Mouse (Mus musculus) gonadal fat pad, adult 2 months (tissue): ENCODE measurements around the gene Ttc28. TPM values are rescaled to one million over a fixed set of nuclear protein-coding genes. Genes with fewer than 3 reads are reported as not detected.

Experiments used
- DNase-seq: peaks from one replicate; pipeline ENCODE4 v3.0.0-alpha.2; 2012; ENCODE audit warnings: low read depth
- polyA plus RNA-seq: library from polyadenylated mRNA; depleted of rRNA; stranded (reverse); fragments of >200 nt; gene quantifications from 2 replicates; pipeline ENCODE4 v1.2.3, GENCODE M21; 2012

Gene Ttc28
- polyA plus RNA-seq, 1 experiment = 10.1 TPM

DNA sequence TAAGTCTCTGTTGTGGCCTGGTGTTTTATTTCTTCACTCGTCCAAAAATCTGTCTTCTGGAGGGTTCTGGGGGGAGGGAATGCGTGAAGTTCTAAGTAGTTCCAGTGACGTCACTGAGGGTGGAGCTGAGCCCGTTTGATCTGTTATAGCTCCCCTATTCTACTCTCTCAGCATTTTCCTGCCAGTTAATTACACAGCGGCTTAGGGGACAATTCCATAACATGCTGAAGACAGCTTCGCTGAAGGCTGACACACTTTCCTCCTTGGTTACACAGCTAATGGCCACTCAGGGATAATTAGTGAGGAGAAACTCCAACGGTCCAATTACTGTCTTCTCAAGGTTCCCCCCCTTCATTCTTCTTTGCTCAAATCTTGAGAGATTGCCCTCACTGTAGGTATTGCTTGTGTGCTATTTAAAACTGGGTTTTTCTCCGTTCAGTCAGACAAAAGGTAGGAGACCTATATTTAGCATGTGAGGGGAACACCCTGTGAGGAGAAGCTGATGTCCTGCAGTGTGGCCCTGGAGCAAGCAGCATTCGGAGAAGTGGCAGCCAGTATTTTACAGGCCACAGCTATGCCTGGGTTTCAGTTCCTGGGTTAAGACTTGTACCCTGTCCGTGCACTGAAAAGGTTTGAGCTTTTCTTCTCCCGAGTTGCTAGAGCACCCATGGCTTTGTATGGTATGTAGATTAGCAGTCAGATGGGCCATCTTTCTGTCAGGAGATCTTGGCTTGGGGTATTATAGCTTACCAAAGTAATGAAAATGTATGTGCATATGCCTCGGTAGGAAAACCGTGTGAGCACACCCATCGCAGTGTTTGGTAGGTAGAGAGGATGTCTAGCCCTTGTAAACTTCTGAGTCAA, 126.9 kb downstream of the Ttc28 start:
- no peak for DNase-seq

DNA sequence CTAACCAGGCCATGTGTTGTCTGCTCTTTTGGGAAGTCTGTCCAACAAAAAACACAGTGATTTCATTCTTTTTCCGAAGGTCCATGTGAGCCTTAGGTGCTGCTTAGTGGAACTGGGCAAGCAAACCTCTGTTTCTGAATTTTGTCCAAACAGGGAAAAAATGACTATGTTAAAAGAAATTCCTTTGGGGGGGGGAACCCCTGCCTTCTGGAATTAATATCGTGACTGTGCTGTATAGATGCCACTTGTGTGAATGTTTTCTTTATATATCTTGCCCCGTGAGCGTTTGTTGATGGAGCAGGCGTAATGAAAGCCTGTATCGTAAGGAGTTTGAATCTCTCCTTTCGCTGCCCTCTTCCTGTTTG, 127.5 kb downstream of the Ttc28 start:
- no peak for DNase-seq

- DNase-seq = no peak
Observed at GRCm38 (mm10) chr5:111007900-111008299, 128.3 kb downstream of the Ttc28 start.

- DNase-seq = no peak
Observed at GRCm38 (mm10) chr5:111008431-111008830, 128.8 kb downstream of the Ttc28 start.

DNA sequence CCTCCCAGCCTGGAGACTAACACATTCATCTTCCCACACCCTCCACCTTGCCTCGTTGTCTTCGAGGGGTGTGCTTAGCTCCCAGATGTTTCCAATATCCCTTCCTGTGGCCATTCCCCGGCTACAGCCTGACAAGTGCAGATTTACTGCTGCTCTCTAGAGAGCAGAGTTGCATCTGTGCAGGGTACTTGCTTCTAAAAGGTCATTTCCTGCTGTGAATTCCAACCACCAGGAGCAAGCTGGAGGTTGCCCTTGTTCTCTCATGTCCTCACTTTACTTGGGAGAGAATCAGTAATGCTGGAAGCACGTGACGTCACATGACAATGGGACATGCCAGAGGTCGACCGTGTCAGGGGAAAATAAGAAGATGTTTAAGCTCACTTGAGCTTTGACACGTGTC, 131.7 kb downstream of the Ttc28 start:
- DNase-seq = no peak

GRCm38 (mm10) chr5:111012064-111012463, 132.5 kb downstream of the Ttc28 start:
- no peak for DNase-seq

- DNase-seq = no peak
Observed at GRCm38 (mm10) chr5:111012587-111012986, 133.0 kb downstream of the Ttc28 start.

DNA sequence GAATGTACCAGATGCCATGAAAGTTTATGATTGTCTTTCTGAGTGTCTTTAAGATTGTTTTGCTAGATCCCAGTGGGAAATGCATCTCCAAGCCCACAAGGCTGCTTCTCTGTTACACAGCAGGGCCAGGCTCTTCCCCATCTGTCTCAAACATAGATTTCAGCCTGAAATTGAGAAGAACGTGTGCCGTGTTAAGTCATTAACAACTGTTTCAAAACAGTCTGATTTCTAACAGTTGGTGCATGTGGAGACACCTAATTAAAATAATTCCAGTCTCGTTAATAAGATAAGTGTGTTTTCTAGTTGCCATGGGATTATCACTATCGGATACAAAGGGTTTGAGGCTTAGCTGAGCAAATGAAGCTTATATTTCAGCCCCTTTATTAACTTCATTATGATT, 135.4 kb downstream of the Ttc28 start:
- DNase-seq = no peak

GRCm38 (mm10) chr5:111017319-111017718, 137.7 kb downstream of the Ttc28 start:
- DNase-seq = no peak

DNA sequence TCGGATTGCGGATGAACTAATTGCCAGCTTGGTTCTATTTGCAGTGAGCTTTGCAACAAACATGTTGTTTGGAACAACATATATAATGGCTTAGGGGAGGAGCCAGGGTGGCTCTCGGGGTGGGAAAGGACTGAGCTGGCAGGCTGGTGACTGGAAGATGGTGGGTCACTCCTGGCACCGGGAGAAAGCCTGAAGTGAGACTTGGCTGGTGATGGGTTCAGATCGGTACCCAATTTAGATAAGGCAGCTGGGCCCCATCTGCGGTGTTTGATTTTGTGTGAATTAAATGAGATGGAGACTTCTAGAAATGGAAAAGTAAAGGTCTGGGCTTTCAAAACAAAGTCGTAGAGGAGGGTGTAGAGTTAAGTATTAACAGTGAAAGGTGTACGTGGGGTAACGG, 142.7 kb downstream of the Ttc28 start:
- DNase-seq = no peak

- peak; percentile 20 for DNase-seq
Observed at GRCm38 (mm10) chr5:111022940-111023339, 143.3 kb downstream of the Ttc28 start.

- no peak for DNase-seq
Observed at GRCm38 (mm10) chr5:111024621-111025020, 145.0 kb downstream of the Ttc28 start.

GRCm38 (mm10) chr5:111025476-111025875, 145.9 kb downstream of the Ttc28 start:
- DNase-seq = no peak

- DNase-seq = no peak
Observed at GRCm38 (mm10) chr5:111026209-111026608, 146.6 kb downstream of the Ttc28 start.

DNA sequence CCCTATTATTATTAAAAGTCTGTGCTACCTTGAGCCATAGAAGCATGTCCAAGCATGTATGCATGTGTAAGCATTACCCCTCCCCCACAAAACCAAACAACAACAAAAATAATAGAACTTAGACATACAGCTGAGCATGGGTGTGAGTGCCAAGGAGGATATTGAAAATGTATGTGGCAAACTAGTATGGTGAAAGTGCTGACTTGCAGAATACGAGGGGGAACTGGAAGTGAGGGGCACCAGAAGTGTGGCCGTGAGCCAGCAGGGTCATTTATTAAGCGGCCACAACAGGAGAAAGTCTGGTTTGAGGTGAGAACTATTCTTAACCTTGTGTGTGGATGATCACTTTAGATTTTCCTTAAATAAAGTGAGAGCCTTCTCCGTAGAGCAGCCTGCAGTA, 148.7 kb downstream of the Ttc28 start:
- DNase-seq = no peak

DNA sequence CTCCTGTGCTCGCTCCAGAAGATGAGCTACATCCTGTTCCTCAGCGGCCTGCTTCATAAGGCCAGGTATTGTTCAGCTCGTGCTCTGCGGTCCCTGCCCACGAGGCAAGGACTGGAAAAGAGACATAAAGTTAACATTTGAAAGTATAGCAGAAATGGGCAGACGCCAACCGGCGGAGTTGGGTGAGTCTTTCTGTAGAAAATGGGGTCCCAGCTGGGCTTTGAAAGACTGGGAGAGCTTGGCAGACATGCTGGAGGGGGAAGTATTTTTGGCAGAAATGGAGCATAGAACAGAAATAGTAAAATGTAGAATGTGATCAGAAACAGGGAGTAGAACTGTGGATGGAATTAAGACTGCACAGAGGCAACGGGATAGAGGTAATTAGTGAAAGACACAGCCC, 149.3 kb downstream of the Ttc28 start:
- no peak for DNase-seq

- no peak for DNase-seq
Observed at GRCm38 (mm10) chr5:111032687-111033295, 153.2 kb downstream of the Ttc28 start.

- no peak for DNase-seq
Observed at GRCm38 (mm10) chr5:111033489-111033888, 153.9 kb downstream of the Ttc28 start.

DNA sequence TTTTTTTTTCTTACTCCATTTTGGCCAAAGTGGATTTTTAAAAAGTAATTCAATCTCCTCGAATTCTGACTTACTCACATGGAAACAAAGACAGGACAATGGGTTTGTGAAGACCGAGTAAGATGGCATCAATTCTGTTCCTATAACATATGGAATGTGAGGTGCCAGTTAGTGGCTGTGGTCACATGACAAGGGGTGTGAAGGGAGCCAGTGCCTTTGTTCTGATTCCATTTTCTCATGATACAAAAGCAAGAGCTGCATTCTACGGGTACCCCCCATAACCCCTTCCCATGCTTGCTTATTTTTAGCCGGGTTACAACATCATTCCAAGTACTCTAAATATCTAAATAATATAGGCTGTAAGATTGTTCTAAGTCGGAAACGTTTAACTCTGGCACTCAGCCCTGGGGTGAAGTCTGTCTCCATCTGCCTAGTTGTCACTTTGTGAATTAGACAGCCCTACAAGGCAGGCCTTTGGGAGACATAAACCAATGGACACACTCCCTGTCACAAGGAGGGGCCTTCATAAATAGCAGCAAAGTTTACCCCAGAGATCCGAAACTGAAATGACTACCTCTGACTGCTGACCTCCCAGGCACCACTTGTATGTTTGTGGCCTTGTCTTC, 157.6 kb downstream of the Ttc28 start:
- no peak for DNase-seq

DNA sequence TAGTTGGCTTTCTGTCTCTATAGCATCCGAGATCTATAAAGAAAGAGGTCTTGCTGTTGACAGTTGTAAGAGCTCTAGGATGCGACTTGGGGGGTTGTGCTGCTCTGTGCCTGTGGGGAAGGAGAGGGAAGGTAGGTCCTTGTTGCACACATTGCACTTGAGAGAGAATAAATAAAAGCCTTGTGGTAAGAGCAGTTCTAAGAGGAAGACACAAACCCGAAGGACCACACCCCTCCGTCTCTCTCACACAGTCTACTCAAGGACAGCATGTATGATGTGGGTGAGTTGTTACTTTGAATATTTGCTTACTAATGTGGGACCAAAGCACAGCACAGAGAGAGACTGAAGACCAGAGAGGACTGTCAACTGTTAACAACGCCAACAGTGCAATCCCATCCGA, 160.2 kb downstream of the Ttc28 start:
- DNase-seq = no peak

- no peak for DNase-seq
Observed at GRCm38 (mm10) chr5:111041952-111042351, 162.3 kb downstream of the Ttc28 start.

GRCm38 (mm10) chr5:111044193-111044592, 164.6 kb downstream of the Ttc28 start:
- DNase-seq = no peak

- no peak for DNase-seq
Observed at GRCm38 (mm10) chr5:111046359-111046758, 166.8 kb downstream of the Ttc28 start.
